Mouse (Mus musculus) C2C12 (cell line): ENCODE measurements at regions not wholly inside any gene's neighbourhood (a gene's known extent, or its start where the extent isn't known, plus 50 kb on each side); places are given as distances from the start of the nearest gene placed in this dataset.

Experiments
- CTCF ChIP-seq: IDR thresholded peaks from one replicate; pipeline ENCODE4 v1.5.1; 2011; ENCODE audit not compliant: control insufficient read depth, insufficient read depth, insufficient read length
- MYOD1 ChIP-seq: IDR thresholded peaks from one replicate; pipeline ENCODE4 v1.6.1; 2011; ENCODE audit warnings: low read depth; ENCODE audit not compliant: control insufficient read depth, insufficient read length

DNA sequence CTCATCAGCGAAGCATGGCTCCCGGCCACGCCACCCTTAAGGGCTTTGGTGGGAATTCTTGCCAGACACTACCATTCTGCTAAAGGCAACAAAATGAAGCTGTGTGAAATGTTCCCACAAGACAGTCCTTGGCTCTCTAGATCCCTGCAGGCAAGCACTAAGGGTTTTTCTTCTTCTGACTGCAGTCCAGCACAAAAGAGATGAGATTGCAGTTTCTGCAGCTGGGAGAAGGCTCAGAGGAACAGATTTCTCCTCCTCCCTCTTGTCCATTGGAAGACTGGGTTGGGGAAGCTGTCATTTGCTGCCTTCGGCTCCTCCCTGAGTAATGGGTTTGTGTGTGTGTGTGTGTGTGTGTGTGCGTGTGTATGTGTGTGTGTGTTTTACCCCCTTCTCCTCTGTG is 144.1 kb upstream of the Phyhipl start:
- TF ChIP-seq CTCF (no peak), MYOD1 (no peak)
